ENCODE assay signal across 8 mouse cellular contexts in genomic region chr9:107295616-107296015, GRCm38 (mm10). TPM values are rescaled to one million over a fixed set of nuclear protein-coding genes. Genes with fewer than 3 reads are reported as not detected.
A peak's percentile ranks its signal among the peaks of the same experiment; 100 is the strongest.
DNase-seq lines count a peak whose midpoint lies in the region; ATAC-seq lines count a peak whose summit lies in the region.

No protein-coding gene starts in this region.

- peak; percentile 49 to 55 for DNase-seq in left cerebral cortex, adult 18-20 months (ENCODE audit: low spot score in 2 of 2)
- DNase-seq in left cerebral cortex, postnatal 4 days: no peak
- DNase-seq in c-Kit-positive CD71-positive TER-119-negative erythroid progenitor cells, embryonic 14.5 days (ENCODE audit: low read depth): peak; percentile 89
- DNase-seq in left cerebral cortex, postnatal 36 days (ENCODE audit: low spot score in 2 of 2): peak; percentile 44 to 58
- no peak for DNase-seq in midbrain, embryonic 14.5 days
- no peak for DNase-seq in embryo, embryonic 9.5 days (ENCODE audit: extremely low spot score)
- DNase-seq in gastrocnemius, postnatal 14 days: no peak
- DNase-seq in embryo, embryonic 11 days: no peak

- no peak for ATAC-seq in midbrain, embryonic 14.5 days (ENCODE audit: low FRiP score, low TSS enrichment)

- H3K9ac ChIP-seq in midbrain, embryonic 14.5 days (replicated peaks; ENCODE audit: low read length): no peak overlapping the region

- no peaks in the 10 kb centered on the region for H3K9me3 ChIP-seq in midbrain, embryonic 14.5 days (ENCODE audit: control insufficient read depth, low read length)

- H3K4me3 ChIP-seq in midbrain, embryonic 14.5 days (replicated peaks; ENCODE audit: low read depth, low read length): no peak overlapping the region

- no peak overlapping the region for H3K27ac ChIP-seq in midbrain, embryonic 14.5 days (replicated peaks; ENCODE audit: low read depth, low read length)

- H3K4me1 ChIP-seq in midbrain, embryonic 14.5 days (ENCODE audit: control insufficient read depth, insufficient read depth, low read length): peaks cover 13% of the 10 kb centered on the region

- H3K36me3 ChIP-seq in midbrain, embryonic 14.5 days (ENCODE audit: control insufficient read depth, insufficient read depth, low read length): peaks cover 2% of the 10 kb centered on the region

- H3K4me2 ChIP-seq in midbrain, embryonic 14.5 days (ENCODE audit: low read length): peak overlapping the region; percentile 95

- H3K27me3 ChIP-seq in midbrain, embryonic 14.5 days (ENCODE audit: control insufficient read depth, insufficient read depth, low read length): no peaks in the 10 kb centered on the region

- 85% methylated on average over 4 of the region's 4 CpGs for WGBS in midbrain, embryonic 14.5 days

- intact Hi-C loops in left cerebral cortex, postnatal 4 days (cut with DNase I): loop anchor here (5.0 kb wide), 1 partner anchor 217 kb away; no protein-coding TSS in a partner anchor
- intact Hi-C loops in left cerebral cortex, postnatal 36 days (cut with DNase I): no loop called here
- intact Hi-C loops in gastrocnemius, postnatal 14 days (cut with DNase I; ENCODE audit: low total_unique reads): no loop called here

RNA-seq across cellular contexts. Expression of gene Cish, which starts 0.2 kb away (rescaled TPM):
- total RNA-seq in left cerebral cortex, adult 18-20 months (2021): 1 to 10 TPM; 6.9 to 9.1 TPM
- total RNA-seq in left cerebral cortex, postnatal 4 days (2021): 10 to 100 TPM; 16.4 to 17.5 TPM
- 10 to 100 TPM in 1 of 2 experiments, 1 to 10 TPM in 1; 4.8 to 11.0 TPM for total RNA-seq in left cerebral cortex, postnatal 36 days (2021)
- polyA plus RNA-seq in midbrain, embryonic 14.5 days (2014; fragmentation: Nextera tagmentation; extraction: Ambion mirVana): 5.0 and 5.5 TPM in 2 replicates
- 10 to 100 TPM; 17.2 to 23.8 TPM for total RNA-seq in gastrocnemius, postnatal 14 days (2021)

RNA-seq across cellular contexts. Expression of gene Mapkapk3, which starts 5.9 kb away (rescaled TPM):
- total RNA-seq in left cerebral cortex, adult 18-20 months (2021): 1 to 10 TPM; 3.3 to 4.3 TPM
- 1 to 10 TPM; 3.3 to 4.8 TPM for total RNA-seq in left cerebral cortex, postnatal 4 days (2021)
- 1 to 10 TPM; 2.9 to 4.5 TPM for total RNA-seq in left cerebral cortex, postnatal 36 days (2021)
- 1.5 and 1.8 TPM in 2 replicates for polyA plus RNA-seq in midbrain, embryonic 14.5 days (2014; fragmentation: Nextera tagmentation; extraction: Ambion mirVana)
- 10 to 100 TPM; 14.6 to 15.9 TPM for total RNA-seq in gastrocnemius, postnatal 14 days (2021)

RNA-seq across cellular contexts. Expression of gene Hemk1, which starts 42.5 kb away (rescaled TPM):
- total RNA-seq in left cerebral cortex, adult 18-20 months (2021): 10 to 100 TPM; 14.7 to 16.8 TPM
- total RNA-seq in left cerebral cortex, postnatal 4 days (2021): 10 to 100 TPM; 15.9 to 18.1 TPM
- total RNA-seq in left cerebral cortex, postnatal 36 days (2021): 10 to 100 TPM; 13.3 to 18.0 TPM
- 20.9 and 21.7 TPM in 2 replicates for polyA plus RNA-seq in midbrain, embryonic 14.5 days (2014; fragmentation: Nextera tagmentation; extraction: Ambion mirVana)
- 10 to 100 TPM; 12.0 to 13.2 TPM for total RNA-seq in gastrocnemius, postnatal 14 days (2021)

RNA-seq across cellular contexts. Expression of gene 6430571L13Rik, which starts 44.8 kb away (rescaled TPM):
- 1 to 10 TPM; 4.1 to 4.2 TPM for total RNA-seq in left cerebral cortex, adult 18-20 months (2021)
- total RNA-seq in left cerebral cortex, postnatal 4 days (2021): 1 to 10 TPM; 5.3 to 5.4 TPM
- 1 to 10 TPM; 4.6 to 5.0 TPM for total RNA-seq in left cerebral cortex, postnatal 36 days (2021)
- 4.1 and 6.3 TPM in 2 replicates for polyA plus RNA-seq in midbrain, embryonic 14.5 days (2014; fragmentation: Nextera tagmentation; extraction: Ambion mirVana)
- 10 to 100 TPM; 41.9 to 49.8 TPM for total RNA-seq in gastrocnemius, postnatal 14 days (2021)

Comparison
In these comparisons a context has a peak if more than half of its experiments do, and no peak if none do; other contexts are left out.
1. DNase-seq: peak in left cerebral cortex, adult 18-20 months (2 of 2), c-Kit-positive CD71-positive TER-119-negative erythroid progenitor cells, embryonic 14.5 days (single experiment) and left cerebral cortex, postnatal 36 days (2 of 2); none in left cerebral cortex, postnatal 4 days (single experiment), midbrain, embryonic 14.5 days (single experiment), embryo, embryonic 9.5 days (single experiment), gastrocnemius, postnatal 14 days (single experiment) and embryo, embryonic 11 days (single experiment).